Mouse (Mus musculus): ENCODE data around the gene Usp33. TPM values are rescaled to one million over a fixed set of nuclear protein-coding genes. Genes with fewer than 3 reads are reported as not detected.

The Usp33 gene
- polyA plus RNA-seq, 1 experiment = 44.5 TPM

DNA sequence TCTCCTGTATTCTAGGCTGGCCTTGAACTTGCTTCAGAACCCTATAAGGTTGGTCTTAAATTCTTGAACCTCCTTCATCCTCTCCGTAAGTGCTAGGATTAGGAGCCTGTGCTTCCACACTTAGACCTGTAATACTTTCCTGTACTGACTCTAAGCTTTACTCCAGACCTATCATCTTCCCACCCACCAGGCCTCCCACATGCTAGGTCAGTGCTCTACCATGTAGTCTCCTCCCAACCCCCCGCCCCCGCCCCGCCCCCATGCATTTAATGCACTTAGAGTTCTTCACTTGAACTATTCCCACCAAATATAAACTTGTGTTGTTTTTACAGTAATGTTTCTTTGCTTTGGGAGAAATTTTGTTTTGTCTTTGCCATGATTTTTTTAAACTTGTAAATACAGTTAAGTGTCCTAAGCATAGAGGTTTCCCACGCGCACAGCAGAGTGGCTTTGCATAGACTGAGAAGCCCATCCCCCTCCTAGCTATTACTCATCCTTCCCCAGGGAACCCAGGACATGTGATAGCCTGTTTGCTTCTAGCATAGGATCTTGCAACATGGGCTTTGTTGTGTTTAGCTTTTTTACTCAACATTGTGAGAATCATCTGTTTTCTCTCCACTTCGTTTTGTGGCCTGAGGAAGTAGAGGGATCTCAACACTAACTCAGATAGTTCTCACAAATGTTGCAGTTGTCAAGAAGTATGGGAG lies 55.8 kb downstream of the Usp33 start:
- Histone ChIP-seq H3K9ac (ENCODE audit: low read depth, poor library complexity, severe bottlenecking) (no peak overlapping the region), H3K4me3 (ENCODE audit: low read depth, low read length) (no peak overlapping the region), H3K27ac (ENCODE audit: insufficient read depth, low read length) (peak overlapping the region; percentile 67), H3K4me1 (ENCODE audit: control insufficient read depth, insufficient read depth, low read length) (peaks cover 14% of the 10 kb centered on the region), H3K36me3 (ENCODE audit: control insufficient read depth, insufficient read depth, low read length, poor library complexity, severe bottlenecking) (no peaks in the 10 kb centered on the region), H3K27me3 (ENCODE audit: control insufficient read depth, insufficient read depth, low read length, poor library complexity, severe bottlenecking) (no peaks in the 10 kb centered on the region), H3K9me3 (replicated peaks; ENCODE audit: control insufficient read depth, insufficient read depth, low read length, poor library complexity, severe bottlenecking) (no peaks in the 10 kb centered on the region)
- no peak for TF ChIP-seq CTCF (IDR thresholded peaks at IDR 0.05; ENCODE audit: low read depth, low read length)
- TF ChIP-seq EP300 (IDR thresholded peaks at IDR 0.05; ENCODE audit: insufficient read depth, low read depth, low read length) = no peak
- no peak for TF ChIP-seq POLR2A (IDR thresholded peaks at IDR 0.05; ENCODE audit: insufficient read depth, low read length)

DNA sequence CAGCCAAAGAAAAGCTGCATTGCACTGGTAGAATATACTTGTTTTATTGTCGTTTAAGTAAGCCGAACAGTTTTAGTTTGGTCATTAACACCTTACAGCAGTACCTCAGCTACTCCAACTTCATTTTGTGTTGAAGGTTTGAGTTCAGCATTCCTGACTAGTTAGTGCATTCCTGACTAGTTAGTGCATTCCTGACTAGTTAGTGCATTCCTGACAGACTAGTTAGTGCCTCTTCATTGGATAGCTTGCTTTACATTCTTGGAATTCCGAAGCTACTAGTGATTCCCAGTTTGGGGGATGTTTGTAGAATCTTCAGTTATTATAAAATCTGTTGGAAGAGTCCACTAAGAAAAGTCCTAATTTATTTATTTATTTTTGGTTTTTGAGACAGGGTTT lies 56.4 kb downstream of the Usp33 start:
- peak overlapping the region; percentile 67 for H3K27ac ChIP-seq (ENCODE audit: insufficient read depth, low read length)
- H3K9ac ChIP-seq (ENCODE audit: low read depth, poor library complexity, severe bottlenecking) = no peak overlapping the region
- TF ChIP-seq POLR2A (IDR thresholded peaks at IDR 0.05; ENCODE audit: insufficient read depth, low read length) (no peak), EP300 (IDR thresholded peaks at IDR 0.05; ENCODE audit: insufficient read depth, low read depth, low read length) (no peak)

DNA sequence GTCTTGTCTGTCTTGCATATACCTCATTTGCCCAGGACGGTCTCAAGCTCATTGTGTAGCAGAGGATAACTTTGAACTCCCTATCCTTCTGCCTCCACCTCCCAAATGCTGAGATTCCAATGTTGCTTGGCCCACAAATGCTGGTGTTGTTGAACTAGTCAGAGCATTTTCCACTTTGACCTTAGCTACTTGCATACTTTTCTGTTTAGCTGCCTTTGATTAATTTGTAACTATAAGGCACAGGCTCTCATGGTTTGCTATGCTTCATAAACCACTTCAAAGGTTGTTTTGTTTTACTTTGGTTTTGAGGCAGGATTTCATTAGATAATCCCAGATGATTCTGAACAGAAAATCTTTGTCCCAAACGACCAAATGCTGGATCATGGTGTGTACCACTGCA lies 57.5 kb downstream of the Usp33 start:
- Histone ChIP-seq H3K4me1 (ENCODE audit: control insufficient read depth, insufficient read depth, low read length) (peaks cover 12% of the 10 kb centered on the region), H3K9me3 (replicated peaks; ENCODE audit: control insufficient read depth, insufficient read depth, low read length, poor library complexity, severe bottlenecking) (no peaks in the 10 kb centered on the region), H3K4me3 (ENCODE audit: low read depth, low read length) (no peak overlapping the region), H3K9ac (ENCODE audit: low read depth, poor library complexity, severe bottlenecking) (no peak overlapping the region), H3K27me3 (ENCODE audit: control insufficient read depth, insufficient read depth, low read length, poor library complexity, severe bottlenecking) (no peaks in the 10 kb centered on the region), H3K36me3 (ENCODE audit: control insufficient read depth, insufficient read depth, low read length, poor library complexity, severe bottlenecking) (no peaks in the 10 kb centered on the region), H3K27ac (ENCODE audit: insufficient read depth, low read length) (no peak overlapping the region; the same call in 1 of the 2 replicates)
- TF ChIP-seq CTCF (IDR thresholded peaks at IDR 0.05; ENCODE audit: low read depth, low read length) = no peak
- no peak for TF ChIP-seq POLR2A (IDR thresholded peaks at IDR 0.05; ENCODE audit: insufficient read depth, low read length)
- TF ChIP-seq EP300 (IDR thresholded peaks at IDR 0.05; ENCODE audit: insufficient read depth, low read depth, low read length) = no peak

More for the DNA sequence above, 56.4 kb downstream of the Usp33 start:
- H3K9me3 ChIP-seq (replicated peaks; ENCODE audit: control insufficient read depth, insufficient read depth, low read length, poor library complexity, severe bottlenecking) = no peaks in the 10 kb centered on the region
- peaks cover 14% of the 10 kb centered on the region for H3K4me1 ChIP-seq (ENCODE audit: control insufficient read depth, insufficient read depth, low read length)
- no peak overlapping the region for H3K4me3 ChIP-seq (ENCODE audit: low read depth, low read length)
- no peaks in the 10 kb centered on the region for H3K27me3 ChIP-seq (ENCODE audit: control insufficient read depth, insufficient read depth, low read length, poor library complexity, severe bottlenecking)
- H3K36me3 ChIP-seq (ENCODE audit: control insufficient read depth, insufficient read depth, low read length, poor library complexity, severe bottlenecking) = no peaks in the 10 kb centered on the region

DNA sequence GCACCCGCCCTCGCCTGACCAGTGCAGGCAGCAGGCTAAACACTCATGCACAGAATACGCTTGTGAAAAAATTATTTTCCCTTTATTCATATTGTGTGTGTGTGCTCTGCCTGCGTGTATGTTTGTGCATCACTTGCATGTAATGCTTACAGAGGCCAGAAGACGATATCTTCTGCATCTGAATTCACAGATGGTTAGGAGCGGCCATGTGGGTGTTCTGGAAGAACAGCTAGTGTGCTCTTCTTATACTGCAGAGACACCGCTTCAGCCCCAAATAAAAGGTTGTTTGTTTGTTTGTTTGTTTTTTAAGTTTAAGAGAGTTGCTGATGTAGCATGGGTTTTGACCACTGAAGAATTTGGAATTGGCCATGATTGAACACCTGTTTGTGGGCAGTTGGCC lies 59.1 kb downstream of the Usp33 start:
- H3K4me3 ChIP-seq (ENCODE audit: low read depth, low read length) = no peak overlapping the region
- H3K36me3 ChIP-seq (ENCODE audit: control insufficient read depth, insufficient read depth, low read length, poor library complexity, severe bottlenecking) = no peaks in the 10 kb centered on the region
- TF ChIP-seq POLR2A (IDR thresholded peaks at IDR 0.05; ENCODE audit: insufficient read depth, low read length) (no peak), EP300 (IDR thresholded peaks at IDR 0.05; ENCODE audit: insufficient read depth, low read depth, low read length) (no peak), CTCF (IDR thresholded peaks at IDR 0.05; ENCODE audit: low read depth, low read length) (no peak)
- H3K27ac ChIP-seq (ENCODE audit: insufficient read depth, low read length) = peak overlapping the region; percentile 12; the same call in 1 of the 2 replicates
- H3K9me3 ChIP-seq (replicated peaks; ENCODE audit: control insufficient read depth, insufficient read depth, low read length, poor library complexity, severe bottlenecking) = no peaks in the 10 kb centered on the region
- H3K4me1 ChIP-seq (ENCODE audit: control insufficient read depth, insufficient read depth, low read length) = peaks cover 9% of the 10 kb centered on the region
- H3K27me3 ChIP-seq (ENCODE audit: control insufficient read depth, insufficient read depth, low read length, poor library complexity, severe bottlenecking) = no peaks in the 10 kb centered on the region
- no peak overlapping the region for H3K9ac ChIP-seq (ENCODE audit: low read depth, poor library complexity, severe bottlenecking)

DNA sequence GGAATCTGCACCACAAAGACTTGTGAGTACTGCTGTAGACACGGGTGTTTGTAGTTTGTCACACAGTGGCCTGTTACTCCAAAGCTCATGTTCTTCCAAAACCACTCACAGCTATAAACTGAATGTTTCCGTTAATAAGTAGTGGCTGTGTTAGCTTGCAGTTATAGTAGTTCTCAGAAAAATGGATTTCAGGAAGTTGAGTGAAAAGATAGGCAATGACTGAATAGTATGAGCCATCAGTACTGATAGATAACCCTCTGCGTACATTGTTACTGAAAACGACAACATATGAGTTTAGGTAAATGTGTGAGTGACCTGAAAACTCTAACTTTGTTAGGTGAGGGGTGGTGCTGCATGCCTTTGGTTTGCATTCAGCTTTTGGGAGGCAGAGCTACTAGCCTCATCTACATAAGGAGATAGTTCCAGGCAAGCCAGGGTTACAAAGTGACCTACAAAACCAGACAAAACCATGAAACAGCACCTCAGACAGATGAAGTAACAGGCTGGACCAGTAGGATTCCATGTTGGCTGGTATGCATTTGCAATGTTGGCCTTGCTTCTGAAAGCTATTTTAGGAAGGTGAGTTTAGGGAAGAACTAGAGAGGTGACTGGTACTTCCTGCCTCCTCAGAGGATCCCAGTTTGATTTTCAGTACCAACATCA lies 59.8 kb downstream of the Usp33 start:
- no peak for TF ChIP-seq CTCF (IDR thresholded peaks at IDR 0.05; ENCODE audit: low read depth, low read length)
- no peak for TF ChIP-seq EP300 (IDR thresholded peaks at IDR 0.05; ENCODE audit: insufficient read depth, low read depth, low read length)
- TF ChIP-seq POLR2A (IDR thresholded peaks at IDR 0.05; ENCODE audit: insufficient read depth, low read length) = no peak
- H3K9me3 ChIP-seq (replicated peaks; ENCODE audit: control insufficient read depth, insufficient read depth, low read length, poor library complexity, severe bottlenecking) = no peaks in the 10 kb centered on the region
- peaks cover 7% of the 10 kb centered on the region for H3K4me1 ChIP-seq (ENCODE audit: control insufficient read depth, insufficient read depth, low read length)
- H3K4me3 ChIP-seq (ENCODE audit: low read depth, low read length) = no peak overlapping the region
- H3K36me3 ChIP-seq (ENCODE audit: control insufficient read depth, insufficient read depth, low read length, poor library complexity, severe bottlenecking) = no peaks in the 10 kb centered on the region
- H3K27ac ChIP-seq (ENCODE audit: insufficient read depth, low read length) = peak overlapping the region; percentile 95
- no peaks in the 10 kb centered on the region for H3K27me3 ChIP-seq (ENCODE audit: control insufficient read depth, insufficient read depth, low read length, poor library complexity, severe bottlenecking)
- H3K9ac ChIP-seq (ENCODE audit: low read depth, poor library complexity, severe bottlenecking) = 0 out of 2 replicates have a peak overlapping the region, but pooled peaks have one; percentile 44

DNA sequence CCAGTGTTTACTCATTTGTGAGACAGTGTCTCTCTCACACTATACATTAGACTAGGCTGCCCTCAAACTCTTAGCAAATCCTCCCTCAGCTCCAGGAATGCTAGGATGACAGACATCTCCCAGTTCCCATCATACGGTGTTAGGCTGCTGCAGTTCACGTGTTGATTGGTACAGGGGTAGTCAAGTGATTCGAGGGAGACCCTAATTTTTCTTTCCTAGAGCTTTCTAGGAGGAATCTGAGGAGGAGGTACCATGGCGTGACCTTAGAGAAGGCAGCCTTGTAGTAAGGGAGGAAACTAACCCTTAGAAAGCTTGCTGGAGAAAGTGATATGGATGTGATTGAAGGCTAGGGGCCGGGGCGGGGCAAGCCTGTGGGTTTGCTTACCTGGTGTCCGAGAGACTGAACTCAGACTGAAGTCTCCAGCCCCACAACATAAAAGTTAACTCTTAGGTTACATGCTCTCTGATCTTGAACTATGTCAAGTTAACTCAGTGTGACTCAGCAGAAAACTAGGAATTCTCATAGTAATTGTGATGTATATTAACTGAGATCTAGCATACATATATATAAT lies 64.8 kb downstream of the Usp33 start:
- Histone ChIP-seq H3K4me1 (ENCODE audit: control insufficient read depth, insufficient read depth, low read length) (no peaks in the 10 kb centered on the region), H3K36me3 (ENCODE audit: control insufficient read depth, insufficient read depth, low read length, poor library complexity, severe bottlenecking) (no peaks in the 10 kb centered on the region), H3K9me3 (replicated peaks; ENCODE audit: control insufficient read depth, insufficient read depth, low read length, poor library complexity, severe bottlenecking) (no peaks in the 10 kb centered on the region), H3K27me3 (ENCODE audit: control insufficient read depth, insufficient read depth, low read length, poor library complexity, severe bottlenecking) (no peaks in the 10 kb centered on the region), H3K4me3 (ENCODE audit: low read depth, low read length) (no peak overlapping the region), H3K27ac (ENCODE audit: insufficient read depth, low read length) (no peak overlapping the region), H3K9ac (ENCODE audit: low read depth, poor library complexity, severe bottlenecking) (no peak overlapping the region)
- TF ChIP-seq CTCF (IDR thresholded peaks at IDR 0.05; ENCODE audit: low read depth, low read length) (no peak), POLR2A (IDR thresholded peaks at IDR 0.05; ENCODE audit: insufficient read depth, low read length) (no peak), EP300 (IDR thresholded peaks at IDR 0.05; ENCODE audit: insufficient read depth, low read depth, low read length) (no peak)

All from ES-Bruce4 (cell line).